Mouse (Mus musculus): ENCODE measurements at regions not wholly inside any gene's neighbourhood (a gene's known extent, or its start where the extent isn't known, plus 50 kb on each side); places are given as distances from the start of the nearest gene placed in this dataset.
"Not testable (repeated sequence)": the region's sequence is repeated elsewhere in the genome, so short reads cannot be mapped to it uniquely, and the experiment has no call there.

GRCm38 (mm10) chr13:80992342-80992741 lies 109.2 kb downstream of the Arrdc3 start:
- DNase-seq (ENCODE audit: low spot score) = no peak
- intact Hi-C loops (cut with DNase I) = no loop called here

- intact Hi-C loops (cut with DNase I) = no loop called here
- no peak for DNase-seq (ENCODE audit: low spot score)
Measured at GRCm38 (mm10) chr13:81008864-81009766, 125.9 kb downstream of the Arrdc3 start.

GRCm38 (mm10) chr13:81013953-81014352 lies 130.8 kb downstream of the Arrdc3 start:
- no peak for DNase-seq (ENCODE audit: low spot score)
- intact Hi-C loops (cut with DNase I) = no loop called here

- DNase-seq (ENCODE audit: low spot score) = no peak
- intact Hi-C loops (cut with DNase I) = loop anchor here (5.0 to 10.0 kb wide), 2 partner anchors 133 to 135 kb away; no protein-coding TSS in a partner anchor
Measured at GRCm38 (mm10) chr13:81020106-81020747, 137.0 kb downstream of the Arrdc3 start.

- intact Hi-C loops (cut with DNase I) = loop anchor here (5.0 to 10.0 kb wide), 2 partner anchors 134 kb away; no protein-coding TSS in a partner anchor
- DNase-seq (ENCODE audit: low spot score) = no peak
Measured at GRCm38 (mm10) chr13:81020811-81021210, 137.6 kb downstream of the Arrdc3 start.

- intact Hi-C loops (cut with DNase I) = loop anchor here (5.0 to 10.0 kb wide), 2 partner anchors 132 to 135 kb away; no protein-coding TSS in a partner anchor
- DNase-seq (ENCODE audit: low spot score) = no peak
Measured at GRCm38 (mm10) chr13:81022410-81022809, 139.2 kb downstream of the Arrdc3 start.

- DNase-seq (ENCODE audit: low spot score) = not testable (repeated sequence)
- intact Hi-C loops (cut with DNase I) = loop anchor here (10.0 kb wide), 1 partner anchor 130 kb away; no protein-coding TSS in a partner anchor
Measured at GRCm38 (mm10) chr13:81025241-81025760, 142.1 kb downstream of the Arrdc3 start.

- intact Hi-C loops (cut with DNase I) = no loop called here
- no peak for DNase-seq (ENCODE audit: low spot score)
Measured at GRCm38 (mm10) chr13:81037316-81037715, 154.1 kb downstream of the Arrdc3 start.

GRCm38 (mm10) chr13:81038736-81039135 lies 155.6 kb downstream of the Arrdc3 start:
- DNase-seq (ENCODE audit: low spot score) = no peak
- intact Hi-C loops (cut with DNase I) = no loop called here

GRCm38 (mm10) chr13:81040494-81040893 lies 157.3 kb downstream of the Arrdc3 start:
- DNase-seq (ENCODE audit: low spot score) = no peak
- intact Hi-C loops (cut with DNase I) = no loop called here

GRCm38 (mm10) chr13:81041646-81042045 lies 158.5 kb downstream of the Arrdc3 start:
- intact Hi-C loops (cut with DNase I) = no loop called here

More at GRCm38 (mm10) chr13:81041646-81042045, 158.5 kb downstream of the Arrdc3 start:
- DNase-seq (ENCODE audit: low spot score) = no peak

Data from heart, postnatal 25 days (tissue).